Mouse (Mus musculus): ENCODE data around the gene Crebrf. TPM values are rescaled to one million over a fixed set of nuclear protein-coding genes. Genes with fewer than 3 reads are reported as not detected.

The Crebrf gene
- total and polyA plus RNA-seq, 2 experiments from 2014 or later: 11.8 to 23.8 TPM

- peaks cover 28% of the 10 kb centered on the region for H3K36me3 ChIP-seq (replicated peaks; ENCODE audit: control insufficient read depth, insufficient read depth, low read length)
- H3K4me2 ChIP-seq (ENCODE audit: low read depth, low read length): peak within 1 kb of the TSS; percentile 81
- DNase-seq (ENCODE audit: low spot score) (peak; percentile 71), ATAC-seq (ENCODE audit: insufficient read depth, low read depth) (peak; percentile 81)
- TF ChIP-seq EP300 (IDR thresholded peaks at IDR 0.05; ENCODE audit: low read depth) (no peak), CTCF (IDR thresholded peaks at IDR 0.05; ENCODE audit: low read depth) (no peak)
- H3K4me1 ChIP-seq (ENCODE audit: control insufficient read depth, insufficient read depth): peaks cover 8% of the 10 kb centered on the region
- no peaks in the 10 kb centered on the region for H3K9me3 ChIP-seq (replicated peaks; ENCODE audit: control insufficient read depth, low read length)
- H3K27me3 ChIP-seq (ENCODE audit: control insufficient read depth, insufficient read depth, low read length): no peaks in the 10 kb centered on the region
- H3K9ac ChIP-seq (replicated peaks; ENCODE audit: low read depth, low read length): peak within 1 kb of the TSS; percentile 82
- WGBS: under 1% methylated on average over 42 of the region's 42 CpGs
- H3K27ac ChIP-seq (ENCODE audit: low read depth): peak within 1 kb of the TSS; percentile 87
- peak within 1 kb of the TSS; percentile 76 for H3K4me3 ChIP-seq (ENCODE audit: low read depth, low read length)
These were observed 65.5 kb downstream of the Crebrf start, which contains the start of gene Bnip1 for GRCm38 (mm10) chr17:26780750-26781571. Bnip1 (plus strand) TSS chr17:26781066.

- Histone ChIP-seq H3K9me3 (replicated peaks; ENCODE audit: control insufficient read depth, low read length) (no peaks in the 10 kb centered on the region), H3K4me1 (ENCODE audit: control insufficient read depth, insufficient read depth) (peaks cover 8% of the 10 kb centered on the region), H3K4me2 (ENCODE audit: low read depth, low read length) (peak overlapping the region; percentile 81), H3K27me3 (ENCODE audit: control insufficient read depth, insufficient read depth, low read length) (no peaks in the 10 kb centered on the region), H3K9ac (replicated peaks; ENCODE audit: low read depth, low read length) (peak overlapping the region; percentile 82), H3K36me3 (replicated peaks; ENCODE audit: control insufficient read depth, insufficient read depth, low read length) (peaks cover 32% of the 10 kb centered on the region), H3K27ac (ENCODE audit: low read depth) (peak overlapping the region; percentile 87), H3K4me3 (ENCODE audit: low read depth, low read length) (peak overlapping the region; percentile 76)
- no peak for TF ChIP-seq EP300 (IDR thresholded peaks at IDR 0.05; ENCODE audit: low read depth)
- no peak for TF ChIP-seq CTCF (IDR thresholded peaks at IDR 0.05; ENCODE audit: low read depth)
- DNase-seq (ENCODE audit: low spot score) (no peak), ATAC-seq (ENCODE audit: insufficient read depth, low read depth) (no peak)
- WGBS: 19% methylated on average over 5 of the region's 5 CpGs
These were observed 66.2 kb downstream of the Crebrf start for GRCm38 (mm10) chr17:26781610-26782043.

GRCm38 (mm10) chr17:26784525-26784924 is 69.1 kb downstream of the Crebrf start:
- no peak overlapping the region for H3K9ac ChIP-seq (replicated peaks; ENCODE audit: low read depth, low read length)
- TF ChIP-seq EP300 (IDR thresholded peaks at IDR 0.05; ENCODE audit: low read depth): no peak
- no peak for TF ChIP-seq CTCF (IDR thresholded peaks at IDR 0.05; ENCODE audit: low read depth)
- 77% methylated on average over 8 of the region's 8 CpGs for WGBS
- H3K9me3 ChIP-seq (replicated peaks; ENCODE audit: control insufficient read depth, low read length): no peaks in the 10 kb centered on the region
- H3K4me1 ChIP-seq (ENCODE audit: control insufficient read depth, insufficient read depth): peaks cover 8% of the 10 kb centered on the region
- ATAC-seq (ENCODE audit: insufficient read depth, low read depth) (no peak), DNase-seq (ENCODE audit: low spot score) (no peak)
- peaks cover 54% of the 10 kb centered on the region for H3K36me3 ChIP-seq (replicated peaks; ENCODE audit: control insufficient read depth, insufficient read depth, low read length)
- no peak overlapping the region for H3K27ac ChIP-seq (ENCODE audit: low read depth)
- no peak overlapping the region for H3K4me3 ChIP-seq (ENCODE audit: low read depth, low read length)
- H3K4me2 ChIP-seq (ENCODE audit: low read depth, low read length): no peak overlapping the region
- H3K27me3 ChIP-seq (ENCODE audit: control insufficient read depth, insufficient read depth, low read length): no peaks in the 10 kb centered on the region

- no peak for DNase-seq (ENCODE audit: low spot score)
- Histone ChIP-seq H3K4me3 (ENCODE audit: low read depth, low read length) (no peak overlapping the region), H3K9me3 (replicated peaks; ENCODE audit: control insufficient read depth, low read length) (no peaks in the 10 kb centered on the region), H3K9ac (replicated peaks; ENCODE audit: low read depth, low read length) (no peak overlapping the region), H3K36me3 (replicated peaks; ENCODE audit: control insufficient read depth, insufficient read depth, low read length) (peaks cover 75% of the 10 kb centered on the region), H3K27ac (ENCODE audit: low read depth) (no peak overlapping the region), H3K4me1 (ENCODE audit: control insufficient read depth, insufficient read depth) (peaks cover 6% of the 10 kb centered on the region), H3K27me3 (ENCODE audit: control insufficient read depth, insufficient read depth, low read length) (no peaks in the 10 kb centered on the region), H3K4me2 (ENCODE audit: low read depth, low read length) (no peak overlapping the region)
- 87% methylated on average over 7 of the region's 7 CpGs for WGBS
- no peak for TF ChIP-seq EP300 (IDR thresholded peaks at IDR 0.05; ENCODE audit: low read depth)
- TF ChIP-seq CTCF (IDR thresholded peaks at IDR 0.05; ENCODE audit: low read depth): no peak
- no peak for ATAC-seq (ENCODE audit: insufficient read depth, low read depth)
These were observed 71.1 kb downstream of the Crebrf start for GRCm38 (mm10) chr17:26786586-26786985.

GRCm38 (mm10) chr17:26788986-26789385 is 73.5 kb downstream of the Crebrf start:
- 91% methylated on average over 8 of the region's 8 CpGs for WGBS

More at GRCm38 (mm10) chr17:26788986-26789385, 73.5 kb downstream of the Crebrf start:
- no peak overlapping the region for H3K9ac ChIP-seq (replicated peaks; ENCODE audit: low read depth, low read length)
- ATAC-seq (ENCODE audit: insufficient read depth, low read depth): no peak
- TF ChIP-seq EP300 (IDR thresholded peaks at IDR 0.05; ENCODE audit: low read depth) (no peak), CTCF (IDR thresholded peaks at IDR 0.05; ENCODE audit: low read depth) (no peak)
- H3K36me3 ChIP-seq (replicated peaks; ENCODE audit: control insufficient read depth, insufficient read depth, low read length): peaks cover 84% of the 10 kb centered on the region
- no peak overlapping the region for H3K27ac ChIP-seq (ENCODE audit: low read depth)
- no peaks in the 10 kb centered on the region for H3K27me3 ChIP-seq (ENCODE audit: control insufficient read depth, insufficient read depth, low read length)
- no peaks in the 10 kb centered on the region for H3K9me3 ChIP-seq (replicated peaks; ENCODE audit: control insufficient read depth, low read length)
- H3K4me3 ChIP-seq (ENCODE audit: low read depth, low read length): no peak overlapping the region
- H3K4me2 ChIP-seq (ENCODE audit: low read depth, low read length): no peak overlapping the region
- no peaks in the 10 kb centered on the region for H3K4me1 ChIP-seq (ENCODE audit: control insufficient read depth, insufficient read depth)
- DNase-seq (ENCODE audit: low spot score): no peak

Measured in heart, postnatal 0 days (tissue).